Mouse (Mus musculus) activated CD4-positive, CD25-positive, alpha-beta regulatory T cell, adult 4 months (primary cell): Measurements from ENCODE around the gene Cyp2f2. TPM values are rescaled to one million over a fixed set of nuclear protein-coding genes. Genes with fewer than 3 reads are reported as not detected.

Experiments used
- ATAC-seq: one replicate; pipeline ENCODE4 v1.8.0; 2017
- polyA plus RNA-seq, 2 experiments: library from polyadenylated mRNA; unstranded; fragments of 100-300 nt; shearing (Covaris generic); gene quantifications; one replicate each; pipeline ENCODE4 v1.2.1; 2017

Cyp2f2 gene
- polyA plus RNA-seq = not detected

- no peak for ATAC-seq
These were observed at the start of gene Cyp2f2 for GRCm38 (mm10) chr7:27119676-27120075. TSS of gene Cyp2f2 (plus strand) at chr7:27119909.

GRCm38 (mm10) chr7:27078641-27079040 is 41.1 kb upstream of the Cyp2f2 start:
- no peak for ATAC-seq

GRCm38 (mm10) chr7:27081625-27082024 is 38.1 kb upstream of the Cyp2f2 start:
- no peak for ATAC-seq

GRCm38 (mm10) chr7:27091039-27091438 is 28.7 kb upstream of the Cyp2f2 start:
- no peak for ATAC-seq

GRCm38 (mm10) chr7:27092038-27092703 is 27.5 kb upstream of the Cyp2f2 start:
- no peak for ATAC-seq

- ATAC-seq = no peak
These were observed 26.8 kb upstream of the Cyp2f2 start for GRCm38 (mm10) chr7:27092882-27093281.

GRCm38 (mm10) chr7:27104882-27105281 is 14.8 kb upstream of the Cyp2f2 start:
- no peak for ATAC-seq

GRCm38 (mm10) chr7:27110327-27110726 is 9.4 kb upstream of the Cyp2f2 start:
- no peak for ATAC-seq

- no peak for ATAC-seq
These were observed 8.7 kb upstream of the Cyp2f2 start for GRCm38 (mm10) chr7:27111038-27111437.

GRCm38 (mm10) chr7:27111987-27112386 is 7.7 kb upstream of the Cyp2f2 start:
- no peak for ATAC-seq

GRCm38 (mm10) chr7:27118033-27118511 is 1.6 kb upstream of the Cyp2f2 start:
- no peak for ATAC-seq

GRCm38 (mm10) chr7:27124305-27124832 is 4.7 kb downstream of the Cyp2f2 start:
- ATAC-seq = no peak

- no peak for ATAC-seq
These were observed 5.3 kb downstream of the Cyp2f2 start for GRCm38 (mm10) chr7:27124969-27125368.

GRCm38 (mm10) chr7:27128162-27128561 is 8.5 kb downstream of the Cyp2f2 start:
- ATAC-seq = no peak

GRCm38 (mm10) chr7:27128946-27129345 is 9.2 kb downstream of the Cyp2f2 start:
- ATAC-seq = no peak

GRCm38 (mm10) chr7:27129811-27130210 is 10.1 kb downstream of the Cyp2f2 start:
- no peak for ATAC-seq

- no peak for ATAC-seq
These were observed 11.0 kb downstream of the Cyp2f2 start for GRCm38 (mm10) chr7:27130521-27131370.

- no peak for ATAC-seq
These were observed 11.7 kb downstream of the Cyp2f2 start for GRCm38 (mm10) chr7:27131387-27131786.

- no peak for ATAC-seq
These were observed 12.9 kb downstream of the Cyp2f2 start for GRCm38 (mm10) chr7:27132588-27132987.

GRCm38 (mm10) chr7:27133156-27133555 is 13.4 kb downstream of the Cyp2f2 start:
- no peak for ATAC-seq

- no peak for ATAC-seq
These were observed 14.0 kb downstream of the Cyp2f2 start for GRCm38 (mm10) chr7:27133757-27134156.

- ATAC-seq = no peak
These were observed 16.8 kb downstream of the Cyp2f2 start for GRCm38 (mm10) chr7:27136410-27136996.

GRCm38 (mm10) chr7:27153205-27153764 is 33.6 kb downstream of the Cyp2f2 start, which contains the start of gene Cyp2t4:
TSS of gene Cyp2t4 (plus strand) at chr7:27153714.
- ATAC-seq = no peak
